Mouse (Mus musculus) cerebral cortex, adult 2 months (tissue): ENCODE measurements around the gene Rfpl4.

Experiments used
- WGBS: fragments of 180-500 bp; shearing (Covaris S2); methylation state at CpG from one replicate; pipeline ENCODE4 v1.1.7; 2018; 5-methylcytosine and 5-hydroxymethylcytosine counted together

The Rfpl4 gene

GRCm38 (mm10) chr7:5116850-5117249 is at the start of gene Rfpl4:
Gene Rfpl4, minus strand, starts transcription at chr7:5116950.
- WGBS, result 95% methylated on average over 3 of the region's 3 CpGs

DNA sequence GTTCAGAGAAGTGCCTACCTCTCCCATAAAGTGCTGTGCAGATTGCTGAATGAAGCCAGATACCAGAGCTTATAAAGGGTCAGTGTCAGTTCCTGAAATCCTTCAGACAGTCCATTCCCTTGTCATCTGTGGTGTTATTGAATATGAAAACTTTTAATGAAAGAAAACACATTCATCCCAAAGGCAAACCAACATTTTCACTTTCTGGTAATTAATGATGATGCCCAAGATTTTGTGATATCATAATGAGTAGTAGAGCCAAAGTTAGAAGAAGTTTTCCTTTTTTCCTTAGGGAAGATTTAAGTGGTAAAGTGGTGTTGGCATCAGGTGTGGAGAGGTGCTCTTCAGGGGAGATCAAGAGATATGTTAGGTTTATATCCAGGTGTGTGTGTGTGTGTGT is 32.8 kb upstream of the Rfpl4 start, which contains the start of gene Vmn1r55:
Gene Vmn1r55 (minus strand): TSS at position 101 of the 400 bp plus-strand sequence.

GRCm38 (mm10) chr7:5125549-5126406 is 9.0 kb upstream of the Rfpl4 start, which contains the start of gene Rasl2-9:
Gene Rasl2-9, minus strand, starts transcription at chr7:5125950.
- 15% methylated on average over 42 of the region's 42 CpGs for WGBS

DNA sequence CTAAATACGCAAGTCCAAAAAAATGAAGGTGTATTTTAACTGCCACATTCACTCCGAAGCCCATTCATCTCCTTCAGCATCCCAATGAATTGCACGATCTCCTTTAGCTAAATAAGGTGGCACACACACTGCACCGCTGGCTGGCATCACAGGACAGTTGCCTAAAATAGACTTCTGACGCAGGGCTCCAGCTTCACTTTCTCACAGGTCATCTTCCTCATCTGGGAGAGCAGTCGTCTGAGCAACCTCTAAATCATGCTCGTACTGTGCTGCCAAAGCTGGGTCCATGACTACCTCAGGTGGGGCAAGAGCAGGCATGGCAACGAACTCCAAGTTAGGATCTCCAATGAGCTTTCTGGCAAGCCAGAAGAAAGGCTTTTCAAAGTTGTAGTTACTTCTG is 8.3 kb upstream of the Rfpl4 start:
- WGBS, result 88% methylated on average over 8 of the region's 8 CpGs

DNA sequence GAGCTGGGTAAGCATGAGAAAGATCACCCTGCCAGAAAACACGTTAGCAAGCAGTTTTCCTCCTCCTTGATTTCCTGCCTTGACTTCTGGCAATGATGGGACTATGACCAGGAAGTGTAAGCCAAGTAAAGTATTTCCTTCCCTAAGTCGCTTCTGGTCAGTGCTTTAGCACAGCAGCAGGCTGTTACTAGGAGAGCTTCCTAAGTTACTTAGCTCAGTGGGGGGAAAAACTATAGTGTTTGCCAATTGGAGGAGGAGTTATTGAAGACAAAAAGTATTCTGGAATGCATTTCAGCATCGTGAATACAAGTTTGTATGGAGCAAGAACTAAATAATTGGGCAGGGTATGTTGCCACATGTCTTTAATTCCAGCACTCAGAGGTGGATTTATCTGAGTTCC is 4.0 kb downstream of the Rfpl4 start:
- WGBS, result 32% methylated on average over 3 of the region's 3 CpGs

DNA sequence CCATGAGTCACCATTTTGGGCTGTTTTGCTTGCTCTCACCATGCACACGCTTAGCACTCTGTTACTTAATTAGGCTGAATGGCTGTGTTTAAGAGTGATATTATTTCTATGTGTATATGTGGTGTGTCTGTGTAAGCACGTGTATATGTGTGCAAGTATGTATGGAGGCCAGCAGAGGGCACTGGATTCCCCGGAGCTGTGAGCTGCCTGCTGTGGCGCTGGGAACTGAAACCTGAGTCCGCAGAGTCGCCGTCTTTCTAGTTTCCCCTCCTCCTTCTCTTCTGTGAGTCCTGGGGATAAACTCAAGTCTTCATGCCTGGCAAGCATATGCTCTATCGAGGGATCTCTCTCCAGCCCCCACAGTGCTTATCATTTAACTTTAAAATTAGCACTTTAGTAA is 7.4 kb downstream of the Rfpl4 start:
- 78% methylated on average over 8 of the region's 8 CpGs for WGBS

GRCm38 (mm10) chr7:5108272-5108671 is 8.5 kb downstream of the Rfpl4 start:
- 85% methylated on average over 4 of the region's 4 CpGs for WGBS

DNA sequence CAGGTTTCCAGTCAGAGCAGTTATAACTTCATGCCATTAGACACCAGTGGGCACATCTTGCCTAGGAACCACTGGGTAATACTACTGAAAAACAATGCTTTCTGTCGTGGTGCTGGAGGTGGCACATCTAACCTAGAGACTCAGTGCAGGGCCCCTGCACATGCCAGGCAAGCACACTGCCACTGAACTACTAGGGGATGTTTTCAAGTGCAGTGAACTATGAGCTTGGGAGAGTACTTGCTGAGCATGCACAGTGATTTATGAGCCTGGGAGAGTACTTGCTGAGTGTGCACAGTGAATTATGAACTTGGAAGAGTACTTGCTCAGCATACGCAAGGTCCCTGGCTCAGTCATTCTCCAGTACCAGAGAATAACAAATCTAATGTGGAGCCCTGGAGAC is 14.2 kb downstream of the Rfpl4 start:
- WGBS, result 86% methylated on average over 2 of the region's 2 CpGs

DNA sequence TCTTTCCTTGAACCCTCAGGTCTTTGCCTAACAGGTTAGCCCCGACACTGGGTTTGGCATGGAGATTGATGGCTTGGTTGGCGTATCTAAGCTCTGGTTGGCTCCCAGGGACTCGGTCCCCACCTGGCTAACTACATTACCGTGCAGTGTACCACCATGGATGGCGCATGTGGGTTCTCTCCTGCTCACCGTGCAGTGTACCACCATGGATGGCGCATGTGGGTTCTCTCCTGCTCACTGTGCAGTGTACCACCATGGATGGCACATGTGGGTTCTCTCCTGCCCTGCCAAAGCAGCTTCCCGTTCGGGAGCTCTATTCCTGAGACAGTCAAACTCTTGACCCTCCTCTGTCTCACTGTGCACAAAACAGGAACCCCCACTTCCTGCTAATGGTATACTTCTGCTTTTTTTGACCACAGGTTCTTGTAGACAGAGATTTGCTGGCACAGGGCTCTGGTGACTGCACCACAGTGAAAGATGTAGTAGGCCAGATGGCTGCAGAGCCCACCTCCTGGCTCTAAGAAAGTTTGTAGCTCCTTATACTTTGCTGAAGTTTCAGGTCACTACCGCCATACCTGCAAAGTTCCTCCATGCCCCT is 15.6 kb downstream of the Rfpl4 start:
- 87% methylated on average over 10 of the region's 10 CpGs for WGBS

DNA sequence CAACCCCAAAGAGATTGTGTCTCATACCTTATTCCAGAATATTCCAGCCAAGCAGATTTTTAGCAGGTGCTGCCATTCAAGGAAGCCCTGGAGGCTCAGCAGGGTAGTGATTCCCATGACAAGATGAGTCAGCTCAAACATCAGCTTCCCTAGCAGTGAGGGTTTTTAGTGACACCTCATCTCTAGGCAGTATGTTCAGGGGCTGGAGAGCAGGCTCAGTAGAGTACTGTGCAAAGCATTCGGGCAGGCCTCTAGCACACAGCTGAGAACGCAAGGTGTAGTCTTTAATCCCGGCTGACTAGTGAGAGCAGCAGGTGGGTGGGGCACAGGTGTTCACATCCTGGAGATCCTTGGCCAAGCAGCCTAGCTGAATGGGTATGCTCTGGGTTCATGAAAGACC is 17.0 kb downstream of the Rfpl4 start:
- 69% methylated on average over 3 of the region's 3 CpGs for WGBS

DNA sequence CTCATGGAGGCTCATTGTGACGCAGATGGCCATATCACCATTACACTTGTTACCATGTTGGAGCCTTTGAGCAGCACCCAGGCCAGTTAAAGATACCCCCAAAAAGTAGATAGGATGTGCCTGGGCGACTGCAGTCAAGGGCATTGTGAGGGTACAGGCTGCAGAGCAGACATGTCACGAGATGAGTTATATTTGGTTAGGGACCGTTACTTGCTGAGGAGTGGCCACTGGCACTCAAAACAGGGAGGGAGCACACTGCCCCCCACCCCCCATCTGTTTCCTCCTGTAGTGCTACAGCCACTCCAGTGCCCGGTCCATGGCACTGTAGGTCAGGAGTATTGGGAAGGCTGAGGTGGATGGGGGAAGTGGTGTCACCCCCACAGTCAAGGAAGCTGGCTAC is 18.0 kb downstream of the Rfpl4 start:
- 76% methylated on average over 5 of the region's 5 CpGs for WGBS

- 59% methylated on average over 21 of the region's 21 CpGs for WGBS
These were observed 23.8 kb downstream of the Rfpl4 start for GRCm38 (mm10) chr7:5092831-5093510.

DNA sequence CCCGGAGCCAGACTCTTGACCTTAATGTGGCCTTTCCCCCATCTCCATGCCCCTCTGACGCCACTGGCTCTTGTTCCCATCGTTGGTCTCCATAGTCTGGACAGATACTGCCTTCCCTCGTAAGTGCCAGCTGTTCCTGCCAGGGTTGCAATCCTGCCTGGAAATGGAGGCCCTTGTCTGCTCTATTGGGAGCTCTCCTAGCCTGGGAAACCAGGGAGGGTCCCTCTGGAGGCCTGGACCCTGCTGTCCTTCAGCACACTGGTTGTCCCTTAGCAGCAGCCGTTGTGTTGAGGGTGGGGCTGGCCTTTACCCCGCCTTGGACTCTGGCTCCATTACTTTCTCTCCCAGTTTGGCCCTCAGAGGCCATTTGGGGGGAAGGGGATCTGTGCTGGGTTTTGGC is 24.4 kb downstream of the Rfpl4 start:
- WGBS, result 80% methylated on average over 6 of the region's 6 CpGs

GRCm38 (mm10) chr7:5091008-5091728 is 25.6 kb downstream of the Rfpl4 start:
- WGBS, result 60% methylated on average over 15 of the region's 15 CpGs

DNA sequence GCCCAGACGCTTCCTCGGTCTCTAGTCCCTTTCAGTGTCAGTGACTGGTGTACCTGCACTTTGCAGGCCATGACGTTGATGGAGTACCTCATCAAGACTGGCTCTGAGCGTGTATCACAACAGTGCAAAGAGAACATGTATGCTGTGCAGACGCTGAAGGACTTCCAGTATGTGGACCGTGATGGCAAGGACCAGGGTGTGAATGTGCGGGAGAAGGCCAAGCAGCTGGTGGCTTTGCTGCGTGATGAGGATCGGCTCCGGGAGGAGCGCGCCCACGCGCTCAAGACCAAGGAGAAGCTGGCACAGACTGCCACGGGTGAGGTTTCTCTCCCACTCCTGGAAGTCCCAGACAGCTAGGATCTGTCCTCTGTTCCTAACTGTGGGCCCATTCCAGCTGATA is 26.9 kb downstream of the Rfpl4 start:
- WGBS, result 59% methylated on average over 15 of the region's 15 CpGs

- 39% methylated on average over 4 of the region's 4 CpGs for WGBS
These were observed 28.9 kb downstream of the Rfpl4 start for GRCm38 (mm10) chr7:5087886-5088285.

DNA sequence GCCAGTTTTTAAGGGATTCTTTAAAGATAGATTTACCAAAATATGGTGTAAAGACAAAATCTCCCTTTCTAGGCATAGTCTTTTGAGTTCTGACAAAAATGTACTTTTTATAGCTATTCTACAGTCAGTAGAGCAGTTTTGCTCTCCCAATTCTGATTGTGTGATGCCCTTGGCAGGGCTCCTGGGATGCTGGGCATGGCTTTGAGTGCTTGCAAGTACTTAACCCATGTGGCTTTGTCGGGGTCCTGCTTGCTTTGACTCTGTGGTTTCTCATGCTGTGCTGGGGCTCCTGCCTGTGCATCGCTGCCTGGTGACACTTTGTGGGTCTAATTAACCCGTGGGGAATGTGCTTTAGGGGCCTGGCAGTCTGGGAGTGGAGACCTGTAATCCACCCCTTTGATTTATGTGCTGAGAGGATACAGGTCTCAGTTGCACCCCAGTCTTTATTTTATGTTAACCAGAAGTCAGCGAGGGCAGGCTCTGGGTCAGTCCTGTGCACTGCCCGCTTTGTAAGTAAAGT is 29.8 kb downstream of the Rfpl4 start:
- WGBS, result 61% methylated on average over 5 of the region's 5 CpGs

GRCm38 (mm10) chr7:5085512-5085911 is 31.2 kb downstream of the Rfpl4 start:
- 94% methylated on average over 1 of the region's 1 CpGs for WGBS

DNA sequence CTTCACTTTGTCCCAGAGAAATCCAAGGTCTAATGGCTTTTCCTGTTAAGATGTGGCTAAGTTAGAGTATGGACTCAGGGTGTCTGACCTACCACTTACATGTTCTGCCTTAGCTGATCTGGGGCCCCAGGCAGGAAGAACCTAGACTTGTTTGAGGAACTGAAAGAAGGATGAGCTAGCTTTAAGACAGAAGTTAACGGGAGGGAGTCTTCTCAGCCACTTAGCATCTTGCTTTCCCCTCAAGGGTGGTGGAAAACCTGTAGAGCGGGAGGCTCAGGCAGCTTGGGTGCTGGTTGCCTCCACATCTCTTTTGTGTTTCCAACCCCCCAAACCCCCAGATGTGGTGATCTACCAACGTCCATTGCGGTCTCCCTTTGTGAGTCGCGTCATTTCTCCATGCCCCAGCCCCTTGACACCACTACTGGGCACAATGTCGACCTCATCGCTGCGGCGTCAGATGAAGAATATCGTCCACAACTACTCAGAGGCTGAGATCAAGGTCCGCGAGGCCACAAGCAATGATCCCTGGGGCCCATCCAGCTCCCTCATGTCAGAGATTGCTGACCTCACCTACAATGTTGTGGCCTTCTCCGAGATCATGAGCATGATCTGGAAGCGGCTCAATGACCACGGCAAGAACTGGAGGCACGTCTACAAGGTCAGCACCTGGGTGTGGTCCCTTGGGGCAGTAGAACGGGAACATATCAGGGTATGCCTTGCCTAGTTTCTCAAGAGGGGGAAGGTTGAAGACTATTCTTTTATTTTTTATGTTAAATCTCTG is 33.2 kb downstream of the Rfpl4 start:
- WGBS, result 87% methylated on average over 18 of the region's 18 CpGs

GRCm38 (mm10) chr7:5081939-5082338 is 34.8 kb downstream of the Rfpl4 start:
- WGBS, result 85% methylated on average over 2 of the region's 2 CpGs

GRCm38 (mm10) chr7:5081241-5081640 is 35.5 kb downstream of the Rfpl4 start:
- WGBS, result 26% methylated on average over 6 of the region's 6 CpGs
